Mouse (Mus musculus) layer of hippocampus, adult 11-12 months (tissue): ENCODE results near the gene Gm45194.

Experiments used
- DNase-seq: peaks from one replicate; pipeline ENCODE4 v3.0.0; 2022; ENCODE audit warnings: low spot score

Gene Gm45194

GRCm38 (mm10) chrX:111891089-111891488 is at the start of gene Gm45194:
Gene Gm45194 (plus strand): TSS chrX:111891389.
- no peak for DNase-seq

GRCm38 (mm10) chrX:111855878-111856277 is 35.3 kb upstream of the Gm45194 start:
- no peak for DNase-seq

GRCm38 (mm10) chrX:111881251-111881650 is 9.9 kb upstream of the Gm45194 start:
- no peak for DNase-seq

GRCm38 (mm10) chrX:111894321-111895050 is 3.3 kb downstream of the Gm45194 start:
- no peak for DNase-seq

- DNase-seq: no peak
Measured at GRCm38 (mm10) chrX:111895084-111895779, 4.0 kb downstream of the Gm45194 start.

GRCm38 (mm10) chrX:111917422-111917821 is 26.2 kb downstream of the Gm45194 start:
- no peak for DNase-seq

- DNase-seq: no peak
Measured at GRCm38 (mm10) chrX:111960909-111961308, 69.7 kb downstream of the Gm45194 start.

- no peak for DNase-seq
Measured at GRCm38 (mm10) chrX:111999661-112000060, 108.5 kb downstream of the Gm45194 start.

GRCm38 (mm10) chrX:112010707-112011106 is 119.5 kb downstream of the Gm45194 start, which contains the start of gene Tex16:
Gene Tex16 (plus strand): TSS chrX:112011007.
- no peak for DNase-seq

GRCm38 (mm10) chrX:112238749-112239148 is 347.6 kb downstream of the Gm45194 start, which contains the start of gene 4933403O08Rik:
Gene 4933403O08Rik (plus strand): TSS chrX:112239049.
- no peak for DNase-seq

- DNase-seq: no peak
Measured at GRCm38 (mm10) chrX:112242916-112243315, 351.7 kb downstream of the Gm45194 start.

GRCm38 (mm10) chrX:112255513-112255912 is 364.3 kb downstream of the Gm45194 start:
- DNase-seq: peak; percentile 6

GRCm38 (mm10) chrX:112273550-112273949 is 382.4 kb downstream of the Gm45194 start:
- DNase-seq: no peak
